Mouse (Mus musculus) cortical plate, adult 2 months (tissue): ENCODE measurements at regions not wholly inside any gene's neighbourhood (a gene's known extent, or its start where the extent isn't known, plus 50 kb on each side); places are given as distances from the start of the nearest gene placed in this dataset.

Source experiments
- H3K27ac ChIP-seq: fragments of 200-500 bp; 2 replicates; pipeline ENCODE4 v1.5.1; 2012; ENCODE audit warnings: low read length, control low read depth, inconsistent platforms; ENCODE audit not compliant: insufficient read depth
- H3K4me1 ChIP-seq: fragments of 200-500 bp; 2 replicates; pipeline ENCODE4 v1.6.1; 2011; ENCODE audit warnings: low read length; ENCODE audit not compliant: control insufficient read depth, insufficient read depth
- H3K4me3 ChIP-seq: fragments of 200-500 bp; 2 replicates; pipeline ENCODE4 v1.5.1; 2011; ENCODE audit warnings: mild to moderate bottlenecking, low read length, control low read depth; ENCODE audit not compliant: insufficient read depth
- CTCF ChIP-seq: fragments of 200-500 bp; IDR thresholded peaks from 2 replicates; pipeline ENCODE4 v1.5.1; 2011; ENCODE audit warnings: mild to moderate bottlenecking, control low read depth, low read length; ENCODE audit not compliant: insufficient read depth; ENCODE audit errors: extremely low read depth
- POLR2A ChIP-seq: fragments of 200-500 bp; IDR thresholded peaks from 2 replicates; pipeline ENCODE4 v1.6.1; 2011; ENCODE audit warnings: mild to moderate bottlenecking, low read length, control low read depth; ENCODE audit not compliant: insufficient read depth; ENCODE audit errors: extremely low read depth

DNA sequence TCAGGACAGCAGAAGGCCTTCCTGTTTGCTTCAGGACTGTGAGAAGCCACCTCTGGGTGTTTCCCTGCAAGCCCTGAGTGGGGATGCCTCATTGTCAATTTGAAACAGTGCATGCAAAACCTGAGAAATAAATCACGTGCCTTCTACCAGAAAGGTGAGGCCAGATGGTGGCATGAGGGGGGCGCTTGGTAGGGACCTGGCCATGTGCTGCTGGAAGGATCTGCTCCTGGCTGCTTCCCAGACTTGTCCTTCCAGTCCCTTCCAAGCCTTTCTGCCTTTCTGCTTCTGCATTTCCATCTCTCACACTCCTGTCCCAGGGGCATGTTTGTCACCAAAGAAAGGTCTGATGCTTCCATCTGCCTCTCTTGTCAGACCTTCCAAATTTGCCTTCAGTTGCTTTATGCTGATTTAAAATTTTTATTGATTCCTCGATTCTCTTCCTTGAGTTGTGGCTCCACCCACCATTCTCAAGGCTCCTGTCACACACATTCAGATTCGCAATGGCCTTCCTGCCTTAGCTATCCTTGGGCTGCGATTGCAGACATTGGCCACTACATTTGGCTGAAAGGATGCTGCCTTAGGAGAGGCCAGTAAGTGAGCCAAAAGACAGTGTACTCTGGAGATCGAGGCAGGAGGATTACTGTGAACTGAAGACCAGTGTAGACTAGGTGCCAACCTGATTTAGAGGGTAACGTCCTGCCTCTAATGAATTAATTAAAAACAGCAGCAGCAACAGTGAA, 289.9 kb downstream of the Tcerg1l start:
- TF ChIP-seq CTCF (no peak), POLR2A (no peak)
- Histone ChIP-seq H3K4me3 (no peak overlapping the region), H3K27ac (no peak overlapping the region), H3K4me1 (no peaks in the 10 kb centered on the region)

GRCm38 (mm10) chr7:138121497-138121896, 276.0 kb downstream of the Tcerg1l start:
- Histone ChIP-seq H3K4me1 (no peaks in the 10 kb centered on the region), H3K27ac (no peak overlapping the region), H3K4me3 (no peak overlapping the region)
- TF ChIP-seq CTCF (no peak), POLR2A (no peak)

- no peak overlapping the region for H3K4me3 ChIP-seq
- no peak overlapping the region for H3K27ac ChIP-seq
- TF ChIP-seq CTCF, result no peak
- TF ChIP-seq POLR2A, result no peak
Observed at GRCm38 (mm10) chr7:138129701-138130100, 267.8 kb downstream of the Tcerg1l start.

GRCm38 (mm10) chr7:138133427-138133826, 264.1 kb downstream of the Tcerg1l start:
- no peak for TF ChIP-seq POLR2A
- no peak for TF ChIP-seq CTCF
- Histone ChIP-seq H3K27ac (no peak overlapping the region), H3K4me3 (no peak overlapping the region), H3K4me1 (peaks cover 2% of the 10 kb centered on the region; the same call in 1 of the 2 replicates)

More at GRCm38 (mm10) chr7:138129701-138130100, 267.8 kb downstream of the Tcerg1l start:
- no peaks in the 10 kb centered on the region for H3K4me1 ChIP-seq

GRCm38 (mm10) chr7:138137934-138138333, 259.6 kb downstream of the Tcerg1l start:
- Histone ChIP-seq H3K4me1 (peaks cover 2% of the 10 kb centered on the region; the same call in 1 of the 2 replicates), H3K27ac (no peak overlapping the region)
- no peak for TF ChIP-seq CTCF
- no peak for TF ChIP-seq POLR2A

DNA sequence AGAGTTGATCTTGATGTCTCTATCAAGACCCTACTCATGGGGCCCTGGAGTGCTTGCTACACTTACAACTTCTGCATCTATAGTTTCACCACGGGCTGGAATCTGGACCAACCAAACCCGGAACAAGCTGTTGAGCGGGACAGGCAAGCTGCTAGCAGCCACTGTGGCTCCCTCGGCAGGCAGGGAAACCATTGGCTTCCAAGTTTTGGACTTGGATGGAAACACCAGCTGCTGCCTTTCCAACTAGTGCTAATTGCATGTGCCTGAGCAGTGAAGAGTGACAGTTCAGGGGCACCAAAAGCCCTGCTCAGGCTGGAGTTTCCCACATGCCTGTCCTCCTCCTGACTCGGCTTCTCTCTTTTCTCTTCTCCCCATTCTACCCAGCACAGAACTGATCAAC, 257.8 kb downstream of the Tcerg1l start:
- H3K27ac ChIP-seq, result no peak overlapping the region
- TF ChIP-seq POLR2A (no peak), CTCF (no peak)
- no peak overlapping the region for H3K4me3 ChIP-seq
- H3K4me1 ChIP-seq, result peaks cover 2% of the 10 kb centered on the region; the same call in 1 of the 2 replicates

More at GRCm38 (mm10) chr7:138137934-138138333, 259.6 kb downstream of the Tcerg1l start:
- H3K4me3 ChIP-seq, result no peak overlapping the region

GRCm38 (mm10) chr7:138149496-138149895, 248.0 kb downstream of the Tcerg1l start:
- Histone ChIP-seq H3K4me1 (no peaks in the 10 kb centered on the region), H3K27ac (no peak overlapping the region), H3K4me3 (no peak overlapping the region)
- TF ChIP-seq POLR2A, result no peak
- no peak for TF ChIP-seq CTCF

- no peak overlapping the region for H3K4me3 ChIP-seq
- TF ChIP-seq CTCF (no peak), POLR2A (no peak)
- H3K4me1 ChIP-seq, result no peaks in the 10 kb centered on the region
- H3K27ac ChIP-seq, result no peak overlapping the region
Observed at GRCm38 (mm10) chr7:138153455-138154167, 243.9 kb downstream of the Tcerg1l start.
